Mouse (Mus musculus) spleen, postnatal 14 days (tissue): ENCODE results near the gene Lims1.

Experiments used
- DNase-seq, 2 experiments: peaks; one replicate each; pipeline ENCODE4 v3.0.0; 2021 to 2022; ENCODE audit warnings: low spot score in 2 of 2

Gene Lims1

DNA sequence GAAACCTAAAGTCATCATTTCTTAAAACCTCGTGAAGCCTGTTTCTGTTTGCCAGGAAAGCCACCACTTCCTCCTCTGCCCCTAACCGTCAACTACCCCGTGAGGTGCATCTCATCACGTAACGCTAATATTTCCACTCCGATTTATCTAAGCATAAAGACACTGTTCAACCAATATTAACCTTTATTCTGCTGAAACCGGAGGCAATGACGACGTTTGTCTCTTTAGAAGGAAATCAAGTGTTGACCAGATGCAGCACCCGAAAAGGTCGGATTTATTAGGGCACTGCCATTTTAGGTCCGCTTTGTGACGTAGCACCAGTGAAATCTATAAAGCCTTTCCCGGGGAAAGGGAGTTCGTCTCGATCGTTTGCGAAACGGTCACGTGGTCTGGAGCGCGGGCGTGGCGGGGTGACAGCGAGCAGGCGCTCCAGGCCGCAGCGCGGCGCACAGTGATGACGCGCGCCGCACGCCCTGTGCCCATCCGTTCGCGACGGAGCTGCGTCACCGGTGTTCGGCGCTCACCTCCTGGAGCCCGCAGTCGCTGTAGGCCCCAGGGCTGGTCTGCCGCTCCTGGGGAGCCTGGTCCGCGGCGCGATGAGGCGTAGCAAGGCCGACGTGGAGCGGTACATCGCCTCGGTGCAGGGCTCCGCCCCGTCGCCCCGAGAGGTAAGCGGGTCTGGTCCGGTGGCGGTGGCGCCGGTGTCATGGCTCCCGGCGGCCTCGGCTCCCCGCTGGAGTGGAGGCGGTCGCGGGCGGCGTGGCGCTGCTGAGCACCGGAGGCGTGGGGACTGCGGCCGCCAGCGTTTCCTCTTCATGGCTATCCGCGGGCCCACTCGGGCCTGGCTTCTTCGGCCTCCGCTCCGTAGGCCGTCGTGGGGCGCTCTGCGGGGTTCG lies 123.4 kb downstream of the Lims1 start, which contains the start of gene Ranbp2:
TSS of gene Ranbp2 (plus strand) at position 537 of the 896 bp plus-strand sequence.
- peak; percentile 92 to 95 for DNase-seq

DNA sequence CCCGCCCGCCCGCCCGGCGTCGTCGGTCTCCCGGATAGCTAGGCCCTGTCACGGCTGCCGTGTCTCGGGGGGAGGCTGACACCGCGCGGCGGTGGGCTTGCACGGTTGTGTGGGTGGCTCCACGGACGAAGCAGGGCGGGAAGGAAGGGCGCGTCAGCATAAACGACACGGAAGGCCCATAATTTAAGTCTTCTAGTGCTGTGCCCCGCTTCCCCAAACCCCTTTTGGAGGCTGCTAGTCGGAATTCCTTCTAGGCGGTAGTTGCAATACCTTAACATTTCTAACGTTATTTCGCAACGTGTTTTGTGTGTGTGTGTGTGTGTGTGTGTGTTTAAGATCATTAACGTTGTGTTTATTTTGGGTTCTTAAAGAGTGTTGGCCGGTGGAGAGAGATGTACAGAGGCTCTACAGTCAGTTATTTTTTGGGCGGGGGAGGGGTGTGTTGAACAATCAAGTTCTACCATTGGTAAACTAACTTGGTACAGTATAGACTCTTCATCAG lies 124.1 kb downstream of the Lims1 start:
- DNase-seq, result no peak

DNA sequence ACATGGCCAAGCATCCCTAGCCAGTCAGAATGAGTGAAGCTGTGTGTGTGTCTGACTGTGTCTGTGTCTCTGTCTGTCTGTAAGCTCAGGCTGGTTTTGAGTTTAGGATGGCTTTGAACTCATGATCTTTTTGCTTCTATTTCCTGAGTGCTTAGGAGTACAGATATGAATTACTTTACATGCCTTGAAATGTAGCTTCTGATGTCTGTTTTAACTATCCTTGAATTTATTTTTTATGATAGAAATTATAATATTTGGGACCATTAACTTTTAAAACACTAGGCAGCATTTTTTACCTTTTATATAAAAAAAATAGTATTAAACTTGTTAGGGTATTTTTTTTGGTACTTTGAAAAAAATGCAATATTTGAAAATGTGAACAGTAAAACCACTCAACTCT lies 128.3 kb downstream of the Lims1 start:
- DNase-seq, result no peak

DNA sequence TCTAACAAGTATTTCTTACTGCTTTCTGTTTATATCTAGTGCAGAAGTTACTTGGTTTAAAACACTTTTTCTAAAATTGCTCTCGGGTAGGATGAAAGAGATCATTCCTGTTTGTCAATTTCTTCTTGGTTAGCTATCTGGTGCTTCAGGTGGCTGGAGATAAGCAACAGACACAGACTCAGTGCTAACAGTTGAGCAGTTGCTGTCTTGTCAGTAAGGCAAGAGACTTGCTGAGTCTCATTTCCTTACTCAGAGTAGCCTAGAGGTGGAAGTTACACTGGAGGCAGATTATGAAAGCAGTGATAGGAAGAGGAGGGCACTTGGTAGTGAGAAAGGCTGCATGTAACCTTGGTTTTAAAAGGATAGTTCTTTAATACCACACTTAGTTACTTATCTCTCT lies 128.9 kb downstream of the Lims1 start:
- DNase-seq, result no peak

DNA sequence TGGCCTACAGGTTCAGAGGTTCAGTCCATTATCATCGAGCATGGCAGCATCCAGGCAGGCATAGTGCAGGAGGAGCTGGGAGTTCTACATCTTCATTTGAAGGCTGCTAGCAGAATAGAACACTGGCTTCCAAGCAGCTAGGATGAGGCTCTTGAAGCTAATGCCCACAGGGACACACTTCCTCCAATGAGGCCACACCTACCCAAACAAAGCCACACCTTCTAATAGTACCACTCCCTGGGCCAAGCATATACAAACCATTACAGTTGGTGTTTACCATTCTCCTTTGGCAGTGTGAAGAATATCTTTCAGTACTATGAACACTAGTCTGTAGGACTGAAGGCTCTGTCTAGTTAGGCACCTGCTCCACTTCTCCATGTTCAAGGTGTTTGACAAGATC lies 136.6 kb downstream of the Lims1 start:
- DNase-seq, result no peak
